Mouse (Mus musculus) frontal cortex, postnatal 10 days (tissue): Measurements from ENCODE around the gene Lmbrd2.

Source experiments
- DNase-seq, 2 experiments: peaks; one replicate each; pipeline ENCODE4 v3.0.0; 2022; ENCODE audit warnings: low spot score in 2 of 2, mixed read lengths in 1 of 2

The Lmbrd2 gene

DNA sequence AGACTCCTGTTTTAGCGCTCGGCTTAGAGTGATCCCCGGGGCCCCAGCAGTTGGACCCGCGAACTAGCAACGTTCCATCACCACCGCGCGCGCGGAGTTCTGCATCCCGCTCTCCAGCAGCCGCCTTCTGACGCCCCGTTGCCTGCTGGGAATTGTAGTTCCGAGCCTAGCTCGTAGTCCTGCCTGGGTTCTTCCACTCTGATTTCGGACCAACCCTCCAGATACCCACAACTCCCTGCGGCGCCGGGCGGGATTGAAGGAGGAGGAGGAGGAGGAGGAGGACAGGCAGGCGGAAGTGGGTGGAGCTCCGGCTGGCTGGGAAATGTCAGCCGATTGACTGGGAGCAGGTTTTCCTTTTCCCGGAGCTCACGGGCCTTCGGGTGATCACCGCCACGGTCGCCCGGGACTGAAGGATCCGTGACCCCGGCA, at the start of gene Lmbrd2:
Gene Lmbrd2 (plus strand): TSS at position 299 of the 429 bp plus-strand sequence.
- DNase-seq = peak; percentile 95 to 96

DNA sequence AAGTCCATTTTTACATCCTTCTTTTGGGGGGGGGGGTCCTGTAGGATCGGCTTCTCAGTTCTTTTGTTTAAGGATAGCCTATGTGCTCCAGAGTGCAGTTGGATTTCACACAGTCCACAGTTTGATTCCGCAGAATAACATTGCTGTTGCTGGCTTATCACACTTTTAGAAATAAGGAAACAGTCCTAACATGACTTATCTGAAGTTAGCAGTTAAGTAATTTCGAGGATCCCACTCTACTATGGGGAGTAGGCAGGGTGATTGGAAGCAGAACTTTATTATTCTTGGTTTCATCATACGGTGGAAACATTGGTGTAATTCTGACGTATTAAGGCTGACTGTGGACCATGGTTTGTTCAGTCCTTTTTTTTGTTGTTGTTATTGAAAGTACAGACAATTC, 49.7 kb upstream of the Lmbrd2 start:
- DNase-seq = no peak

GRCm38 (mm10) chr15:9093598-9094365, 46.6 kb upstream of the Lmbrd2 start:
- no peak for DNase-seq

- peak; percentile 28 to 44 for DNase-seq
Measured at GRCm38 (mm10) chr15:9094366-9094750, 46.0 kb upstream of the Lmbrd2 start.

GRCm38 (mm10) chr15:9096865-9097264, 43.5 kb upstream of the Lmbrd2 start:
- DNase-seq = no peak

DNA sequence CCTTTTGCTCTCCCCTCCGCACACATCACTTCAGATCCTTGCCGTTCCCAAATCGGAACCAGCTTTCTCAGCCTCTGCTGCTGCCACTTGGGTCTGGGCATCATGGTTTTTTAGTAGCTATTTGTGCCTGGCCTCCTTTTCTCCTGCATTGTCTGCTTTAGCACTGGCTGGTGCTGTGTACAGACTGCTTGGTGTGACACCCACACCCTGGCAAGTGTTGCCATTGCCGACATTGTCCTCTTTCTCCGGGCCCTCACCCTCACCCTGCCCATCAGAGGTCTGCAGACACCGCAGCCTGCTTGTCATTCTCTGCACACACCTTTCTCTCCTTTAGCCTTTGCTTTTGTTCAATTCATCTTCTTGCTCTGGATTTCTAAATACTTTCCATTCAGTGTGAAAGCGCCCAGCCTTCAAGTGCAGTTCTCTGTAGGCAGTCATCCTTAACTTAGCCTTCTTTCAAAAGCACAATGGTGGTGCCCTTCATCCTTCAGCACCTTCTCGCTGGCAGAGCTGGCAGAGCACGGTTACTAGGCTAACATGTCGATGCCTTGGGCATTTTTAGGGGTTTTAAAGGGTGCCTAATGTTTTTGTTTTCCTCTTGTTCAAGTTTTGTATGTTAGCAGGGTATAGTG, 39.8 kb upstream of the Lmbrd2 start:
- DNase-seq = peak; percentile 23 to 36

DNA sequence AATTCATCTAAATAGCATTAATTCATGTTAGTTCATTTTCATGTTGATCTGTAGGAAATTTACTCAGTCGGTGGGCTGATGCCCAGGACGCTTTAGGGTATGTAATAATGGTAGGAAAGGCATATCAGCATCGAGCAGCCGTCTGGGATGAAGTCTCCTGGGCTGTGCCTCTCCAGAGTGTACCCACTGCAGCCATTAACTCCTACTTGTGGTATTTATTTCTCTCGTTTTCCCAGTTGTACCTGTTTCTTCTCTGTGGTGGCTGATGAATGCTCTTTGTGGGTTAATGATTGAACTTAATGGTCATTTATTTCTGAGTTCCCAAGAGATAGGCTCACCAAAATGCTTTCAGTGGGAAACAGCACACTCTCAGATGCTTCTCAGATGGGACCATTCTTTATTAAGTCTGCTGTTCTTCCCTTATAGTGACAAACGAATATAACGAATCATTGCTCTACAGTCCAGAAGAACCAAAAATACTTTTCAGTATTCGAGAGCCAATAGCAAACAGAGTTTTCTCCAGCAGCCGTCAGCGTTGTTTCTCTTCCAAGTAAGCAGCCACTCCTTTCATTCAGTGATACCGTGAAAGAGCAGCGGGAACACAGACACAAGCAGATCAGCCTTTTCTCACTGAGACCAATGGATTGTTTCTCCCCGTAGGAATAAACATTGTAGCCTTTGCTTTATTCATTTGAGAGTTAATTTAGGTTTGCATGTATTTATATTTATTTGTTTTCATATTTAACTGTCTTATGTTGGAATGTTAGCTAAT, 33.9 kb upstream of the Lmbrd2 start:
- no peak for DNase-seq

GRCm38 (mm10) chr15:9110526-9111347, 29.6 kb upstream of the Lmbrd2 start:
- no peak for DNase-seq

GRCm38 (mm10) chr15:9111648-9112047, 28.7 kb upstream of the Lmbrd2 start:
- DNase-seq = no peak

DNA sequence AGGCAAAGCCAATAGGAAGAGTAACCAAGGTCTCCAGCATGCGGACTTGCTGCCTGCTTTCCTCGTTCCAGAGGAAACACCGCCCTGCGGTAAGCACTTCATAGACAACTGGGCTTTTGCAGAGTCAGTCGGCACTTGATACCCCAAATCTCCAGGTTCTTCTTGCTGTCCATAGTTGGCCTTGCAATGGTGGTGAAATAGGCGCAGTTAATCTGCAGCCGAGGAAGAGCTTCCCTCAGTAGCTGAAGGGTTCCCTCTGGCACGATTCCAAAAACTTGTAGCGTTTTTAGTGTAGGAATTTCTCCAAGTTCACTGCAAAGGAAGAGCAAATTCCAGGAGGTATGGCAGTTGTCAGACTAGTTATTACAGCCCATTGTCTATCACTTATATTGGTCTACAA, 26.8 kb upstream of the Lmbrd2 start:
- DNase-seq = no peak

DNA sequence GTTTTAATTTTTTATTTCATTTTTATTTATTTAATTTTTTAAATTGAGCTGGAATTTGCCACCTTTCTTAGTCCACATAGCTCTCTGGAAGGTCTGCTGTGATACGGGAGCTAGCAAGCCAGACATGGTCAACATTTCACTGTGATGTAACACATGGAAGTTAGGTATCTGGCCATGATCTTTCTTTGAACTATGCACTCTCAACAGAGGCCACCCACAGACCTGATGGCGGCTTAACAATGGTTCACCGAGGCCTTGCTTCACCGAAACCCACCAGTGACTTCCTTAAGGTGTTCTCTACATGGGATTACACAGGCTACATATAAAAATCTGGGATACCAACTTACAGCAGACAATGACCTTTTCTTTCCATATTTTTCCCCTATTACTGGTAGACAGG, 26.2 kb upstream of the Lmbrd2 start:
- no peak for DNase-seq

DNA sequence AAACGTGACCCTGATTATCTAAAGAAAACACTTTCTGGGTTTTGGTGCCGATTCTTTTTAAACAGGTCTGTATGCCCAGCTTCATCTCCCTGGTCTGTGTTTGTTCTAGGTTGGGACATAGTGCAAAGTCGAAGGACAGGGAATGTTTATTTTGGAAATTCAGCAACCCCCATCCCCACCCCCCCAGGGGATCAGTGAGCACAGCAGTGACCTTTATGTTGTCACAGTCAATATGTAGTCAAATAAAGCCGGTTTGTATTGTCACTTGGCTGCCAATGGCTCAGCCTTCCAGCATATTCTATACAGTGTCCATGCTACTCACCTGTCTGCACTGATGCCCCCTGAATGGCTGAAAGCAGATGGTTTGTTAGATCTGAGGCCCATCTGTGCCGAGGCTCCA, 25.8 kb upstream of the Lmbrd2 start:
- no peak for DNase-seq

DNA sequence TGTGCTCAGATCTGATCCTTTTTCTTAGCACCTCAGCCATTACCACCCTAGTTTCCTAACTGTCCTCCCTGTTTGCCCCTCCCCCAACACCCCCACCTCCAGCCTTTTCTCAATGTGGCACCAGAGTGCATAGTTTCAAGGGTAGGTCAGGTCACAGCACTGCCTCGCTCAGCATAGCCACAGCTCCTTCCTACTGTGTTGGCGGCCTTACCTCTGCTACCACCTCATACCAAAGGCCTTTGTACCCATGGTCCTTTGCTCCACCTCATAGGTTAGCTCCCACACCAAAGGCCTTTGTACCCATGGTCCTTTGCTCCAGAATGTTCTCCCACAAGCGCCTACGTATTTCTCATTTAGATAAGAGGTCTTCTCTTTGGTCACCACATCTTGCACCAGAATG, 21.5 kb upstream of the Lmbrd2 start:
- DNase-seq = no peak

- no peak for DNase-seq
Measured at GRCm38 (mm10) chr15:9120081-9120480, 20.3 kb upstream of the Lmbrd2 start.

- DNase-seq = no peak
Measured at GRCm38 (mm10) chr15:9122989-9123388, 17.4 kb upstream of the Lmbrd2 start.

- no peak for DNase-seq
Measured at GRCm38 (mm10) chr15:9124856-9125255, 15.5 kb upstream of the Lmbrd2 start.

- no peak for DNase-seq
Measured at GRCm38 (mm10) chr15:9127051-9127791, 13.1 kb upstream of the Lmbrd2 start.

DNA sequence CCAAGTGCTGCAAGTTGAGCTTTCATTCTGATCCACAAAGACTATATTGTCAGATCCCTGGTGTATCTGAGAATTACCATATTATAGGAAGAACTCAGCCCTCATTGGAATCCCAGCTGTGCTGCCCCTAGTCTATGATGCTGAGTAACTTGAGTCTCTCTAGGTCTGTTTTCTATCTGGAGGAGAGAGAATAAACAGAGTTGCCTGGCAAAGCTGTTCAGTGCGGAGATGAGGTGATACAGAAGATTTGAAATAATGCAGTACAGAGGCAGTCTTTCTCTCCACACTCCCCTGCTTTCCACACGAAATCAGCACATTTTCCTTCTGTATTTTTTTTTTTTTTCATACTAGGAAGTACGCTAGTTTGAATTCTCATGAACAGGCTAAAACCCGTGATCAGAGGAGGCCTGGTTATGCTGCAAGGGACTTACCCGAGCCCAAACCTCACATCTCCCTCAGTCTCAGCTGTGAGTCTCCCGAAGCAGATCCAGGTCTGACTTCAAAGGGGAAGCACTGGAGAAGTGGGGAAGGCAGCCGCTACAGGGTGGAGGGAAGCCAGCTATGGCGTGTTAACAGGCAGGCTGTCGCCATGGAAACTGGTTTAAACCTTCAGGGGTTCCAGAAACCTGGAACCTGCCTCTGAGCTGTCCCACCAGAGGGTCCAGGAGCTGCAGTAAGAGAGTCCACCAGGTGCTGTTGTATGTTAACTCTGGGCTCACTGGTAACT, 9.4 kb upstream of the Lmbrd2 start:
- no peak for DNase-seq

DNA sequence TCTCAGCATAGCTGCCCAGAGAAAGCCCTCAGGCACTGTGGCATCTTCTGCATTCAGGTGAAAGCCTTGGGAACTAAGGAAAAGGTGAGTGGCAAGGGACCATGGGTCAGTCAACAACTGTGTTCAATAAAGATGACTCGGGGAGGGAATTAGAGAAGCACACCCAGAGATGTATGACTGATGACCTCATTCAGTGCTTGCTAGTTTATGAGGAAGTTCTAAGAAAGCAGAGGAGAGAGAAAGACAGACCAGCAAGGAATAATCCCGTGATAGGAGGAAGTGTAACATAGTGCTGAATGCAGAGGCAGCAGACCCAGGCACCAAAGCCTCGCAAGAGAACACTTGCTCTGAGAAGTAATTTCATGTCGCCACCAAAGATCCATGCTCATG, 8.9 kb upstream of the Lmbrd2 start:
- DNase-seq = no peak

DNA sequence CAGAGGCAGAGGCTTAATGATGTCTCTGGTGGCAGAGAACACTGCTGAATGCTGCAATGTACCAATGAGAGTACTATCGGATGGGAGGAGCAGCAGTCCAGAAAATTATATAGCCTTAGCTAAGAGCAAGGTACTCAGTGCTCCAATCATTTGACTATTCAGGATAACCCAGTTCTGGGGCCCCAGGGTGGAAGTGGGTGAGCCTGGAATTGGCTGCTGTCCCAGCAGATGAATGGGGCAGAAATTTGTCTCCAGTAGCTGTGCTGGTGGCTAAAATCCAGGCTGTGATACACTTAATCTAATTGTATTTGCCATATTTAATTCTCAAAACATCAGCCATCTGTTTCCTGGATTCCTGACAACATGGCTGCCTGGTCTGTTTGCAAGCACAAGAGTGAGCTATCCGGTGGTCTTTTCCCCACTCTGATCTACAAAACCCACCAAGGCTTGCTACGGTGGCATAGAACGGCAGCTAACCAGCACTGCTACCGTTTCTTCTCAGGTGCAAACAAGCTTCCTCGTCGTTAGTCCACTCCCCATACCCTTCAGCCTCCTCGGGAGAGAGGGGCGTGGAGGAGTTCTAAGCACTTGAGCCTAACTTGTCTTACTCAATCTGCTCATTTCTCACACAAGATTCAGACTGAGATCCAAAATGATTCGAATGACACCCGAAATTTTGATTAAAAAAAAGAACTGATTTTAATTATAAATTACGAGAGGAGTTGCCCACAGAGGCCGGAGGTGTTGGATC, 7.5 kb upstream of the Lmbrd2 start:
- DNase-seq = no peak
